Mouse (Mus musculus) midbrain, embryonic 15.5 days (tissue): ENCODE measurements at regions not wholly inside any gene's neighbourhood (a gene's known extent, or its start where the extent isn't known, plus 50 kb on each side); places are given as distances from the start of the nearest gene placed in this dataset.
A peak's percentile ranks its signal among the peaks of the same experiment; 100 is the strongest.

Experiments
- ATAC-seq: fragments of 200-750 bp; cut with Nextera tagmentation; replicated peaks from 2 replicates; pipeline ENCODE4 v1.8.0; 2017; ENCODE audit warnings: moderate TSS enrichment
- H3K27ac ChIP-seq: fragments of 300-500 bp; sonication (generic); 2 replicates; pipeline ENCODE4 v1.5.1; 2015; ENCODE audit warnings: mild to moderate bottlenecking, inconsistent platforms
- H3K27me3 ChIP-seq: fragments of 300-500 bp; sonication (generic); replicated peaks from 2 replicates; pipeline ENCODE4 v1.6.1; 2015; ENCODE audit warnings: inconsistent platforms
- H3K36me3 ChIP-seq: fragments of 300-500 bp; sonication (generic); replicated peaks from 2 replicates; pipeline ENCODE4 v1.6.1; 2015; ENCODE audit warnings: inconsistent platforms
- H3K4me1 ChIP-seq: fragments of 300-500 bp; sonication (generic); 2 replicates; pipeline ENCODE4 v1.6.1; 2015; ENCODE audit warnings: inconsistent platforms
- H3K4me2 ChIP-seq: fragments of 300-500 bp; sonication (generic); 2 replicates; pipeline ENCODE4 v1.6.1; 2015; ENCODE audit warnings: inconsistent platforms, mild to moderate bottlenecking, moderate library complexity
- H3K4me3 ChIP-seq: fragments of 300-500 bp; sonication (generic); 2 replicates; pipeline ENCODE4 v1.5.1; 2015; ENCODE audit warnings: mild to moderate bottlenecking, inconsistent platforms
- H3K9ac ChIP-seq: fragments of 300-500 bp; sonication (generic); 2 replicates; pipeline ENCODE4 v1.6.1; 2015; ENCODE audit warnings: mild to moderate bottlenecking, inconsistent platforms
- H3K9me3 ChIP-seq: fragments of 300-500 bp; sonication (generic); 2 replicates; pipeline ENCODE4 v1.6.1; 2016; ENCODE audit warnings: inconsistent platforms
- WGBS: fragments of 180-500 bp; shearing (Covaris S2); methylation state at CpG from one replicate; pipeline ENCODE4 v1.1.7; 2015; ENCODE audit warnings: mixed read lengths; 5-methylcytosine and 5-hydroxymethylcytosine counted together

DNA sequence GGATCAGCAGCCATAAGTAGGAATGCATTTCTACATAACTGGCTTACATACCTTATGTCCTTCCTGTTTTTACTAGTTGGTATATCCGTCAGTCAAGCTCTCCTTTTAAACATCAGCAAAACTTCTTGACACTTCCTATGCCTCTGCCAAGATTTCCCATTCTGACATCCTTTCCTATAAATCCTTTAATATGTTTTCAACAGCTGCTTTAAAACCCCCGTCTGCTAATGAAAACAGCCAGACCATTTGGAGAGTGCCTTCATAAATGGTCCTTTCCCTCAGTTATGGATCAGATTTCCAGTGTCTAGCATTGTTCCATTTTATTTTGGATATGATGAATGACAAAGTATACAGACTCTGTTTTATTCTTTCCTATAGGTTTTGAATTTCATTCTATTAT lies 270.7 kb upstream of the Rgmb start:
- Histone ChIP-seq H3K9me3 (no peaks in the 10 kb centered on the region), H3K4me2 (no peak overlapping the region), H3K4me3 (no peak overlapping the region), H3K27ac (no peak overlapping the region), H3K27me3 (no peaks in the 10 kb centered on the region), H3K36me3 (no peaks in the 10 kb centered on the region), H3K9ac (no peak overlapping the region), H3K4me1 (no peaks in the 10 kb centered on the region)
- 79% methylated on average over 2 of the region's 2 CpGs for WGBS
- no peak for ATAC-seq

DNA sequence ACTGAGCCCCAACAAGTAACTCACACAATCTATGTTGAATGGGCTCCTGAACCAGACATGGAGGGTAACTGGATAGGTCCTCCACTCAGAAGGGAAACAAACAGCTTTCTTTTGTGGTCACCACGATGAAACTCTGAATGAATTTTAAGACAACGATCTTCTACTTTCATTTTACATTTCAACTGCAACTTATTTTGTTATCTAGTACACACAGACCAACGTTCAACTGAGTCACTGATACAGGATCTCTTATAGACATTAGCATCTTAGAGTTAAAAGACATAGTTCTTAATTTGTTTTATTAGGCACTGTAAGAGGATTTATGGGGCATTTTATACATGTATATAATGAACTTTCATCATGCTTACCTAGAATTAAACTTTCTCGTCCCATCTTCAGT lies 262.1 kb upstream of the Rgmb start:
- H3K4me1 ChIP-seq: peaks cover 7% of the 10 kb centered on the region; the same call in 1 of the 2 replicates
- no peaks in the 10 kb centered on the region for H3K36me3 ChIP-seq
- no peak for ATAC-seq
- no peak overlapping the region for H3K4me2 ChIP-seq
- WGBS: 90% methylated on average over 4 of the region's 4 CpGs
- H3K9ac ChIP-seq: no peak overlapping the region
- H3K27me3 ChIP-seq: no peaks in the 10 kb centered on the region
- no peaks in the 10 kb centered on the region for H3K9me3 ChIP-seq
- H3K4me3 ChIP-seq: no peak overlapping the region
- H3K27ac ChIP-seq: no peak overlapping the region

DNA sequence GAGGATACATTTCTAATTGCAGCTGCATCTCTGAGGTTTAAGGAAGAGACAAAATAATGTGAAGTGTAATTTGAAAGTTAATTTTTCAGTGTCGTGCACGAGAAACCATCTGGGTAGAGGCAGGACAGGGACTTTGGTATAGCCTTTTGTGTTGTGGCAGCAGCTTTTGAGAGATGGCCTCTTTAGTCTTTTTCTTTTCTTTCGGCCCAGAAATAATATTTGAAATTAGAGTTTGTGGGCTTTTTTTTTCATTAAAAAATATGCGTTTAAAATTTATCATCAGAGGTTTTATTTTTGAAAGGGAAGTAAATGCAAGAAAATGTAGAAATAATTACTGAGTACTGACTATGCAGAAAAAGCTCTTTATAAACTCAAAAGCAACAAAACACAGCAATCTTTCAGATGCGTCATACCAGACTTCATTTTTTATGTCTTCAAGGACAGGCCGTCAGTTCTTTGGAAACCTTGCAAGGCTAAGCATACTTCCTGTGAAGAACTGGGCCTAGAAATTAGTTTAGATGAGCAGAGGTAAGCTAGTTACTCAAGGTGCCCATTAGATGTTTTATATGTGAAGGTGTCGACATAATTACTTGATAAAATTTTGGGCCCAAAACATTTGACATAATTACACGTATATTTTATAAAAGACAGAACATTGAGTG lies 258.9 kb upstream of the Rgmb start:
- no peaks in the 10 kb centered on the region for H3K27me3 ChIP-seq
- H3K4me2 ChIP-seq: 0 out of 2 replicates have a peak overlapping the region, but pooled peaks have one; percentile 28
- no peak overlapping the region for H3K4me3 ChIP-seq
- peaks cover 7% of the 10 kb centered on the region; the same call in 1 of the 2 replicates for H3K4me1 ChIP-seq
- peak overlapping the region; percentile 75 for H3K27ac ChIP-seq
- 49% methylated on average over 8 of the region's 8 CpGs for WGBS
- H3K9ac ChIP-seq: no peak overlapping the region
- no peaks in the 10 kb centered on the region for H3K36me3 ChIP-seq
- peak; percentile 75 for ATAC-seq
- no peaks in the 10 kb centered on the region for H3K9me3 ChIP-seq

DNA sequence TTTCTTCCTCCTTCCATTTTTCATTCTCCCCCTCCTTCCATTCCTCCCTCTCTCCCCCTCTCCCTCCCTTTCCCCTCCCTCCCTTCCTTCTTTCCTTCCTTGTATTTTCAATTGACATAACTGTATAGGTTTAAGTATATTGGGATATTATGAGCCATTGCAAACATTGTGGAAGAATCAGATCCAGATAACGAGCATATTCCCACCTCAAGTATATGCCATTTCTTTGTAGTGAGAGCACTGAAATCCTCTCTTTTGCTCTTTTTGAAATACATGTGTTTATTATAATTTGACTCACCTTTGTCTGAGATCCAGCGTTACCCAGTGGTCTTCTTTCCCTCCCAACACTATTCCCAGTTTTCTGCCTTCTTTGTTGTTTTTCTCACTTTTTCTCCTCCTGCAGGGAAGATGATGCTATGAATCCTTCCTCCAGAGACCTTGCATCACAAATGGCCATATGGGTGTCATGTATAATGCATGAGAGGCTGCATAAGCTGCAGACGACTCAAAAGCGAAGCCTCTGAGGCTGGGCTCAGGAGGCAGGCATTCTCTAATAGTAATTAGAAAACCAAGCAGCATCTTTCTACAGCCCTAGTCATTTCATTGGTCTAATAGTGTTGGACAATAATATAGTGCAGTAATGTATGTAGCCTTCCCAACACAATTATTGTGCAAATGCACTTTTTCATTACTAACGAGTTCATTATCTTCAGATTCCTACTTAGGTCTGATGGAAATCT lies 258.2 kb upstream of the Rgmb start:
- peak; percentile 95 for ATAC-seq
- H3K36me3 ChIP-seq: no peaks in the 10 kb centered on the region
- H3K4me3 ChIP-seq: no peak overlapping the region
- peak overlapping the region; percentile 28; the same call in 1 of the 2 replicates for H3K4me2 ChIP-seq
- H3K27ac ChIP-seq: peak overlapping the region; percentile 75
- WGBS: 9% methylated on average over 5 of the region's 5 CpGs
- no peak overlapping the region for H3K9ac ChIP-seq
- no peaks in the 10 kb centered on the region for H3K27me3 ChIP-seq
- H3K4me1 ChIP-seq: peaks cover 7% of the 10 kb centered on the region; the same call in 1 of the 2 replicates
- H3K9me3 ChIP-seq: no peaks in the 10 kb centered on the region

DNA sequence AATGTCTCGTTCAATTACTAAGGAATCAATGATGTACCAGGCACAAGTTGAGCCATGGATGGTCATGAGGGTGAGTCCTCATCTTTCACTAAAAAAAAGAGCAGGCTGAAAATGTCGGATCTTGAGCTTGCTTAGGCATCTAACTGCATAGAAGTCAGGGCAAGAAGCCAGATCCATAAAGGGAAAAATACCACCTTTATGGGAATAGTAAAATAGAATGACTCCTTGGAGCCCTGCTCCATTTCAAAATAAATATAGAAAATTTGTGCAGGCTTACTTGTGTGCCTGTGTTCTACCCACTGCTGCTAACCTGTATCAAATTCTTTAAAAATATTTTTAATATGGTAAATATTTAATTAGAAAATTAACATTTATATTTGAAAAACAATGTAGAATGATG lies 256.2 kb upstream of the Rgmb start:
- Histone ChIP-seq H3K27me3 (no peaks in the 10 kb centered on the region), H3K9ac (no peak overlapping the region), H3K9me3 (no peaks in the 10 kb centered on the region), H3K4me2 (no peak overlapping the region), H3K36me3 (no peaks in the 10 kb centered on the region), H3K4me3 (no peak overlapping the region), H3K4me1 (peaks cover 7% of the 10 kb centered on the region; the same call in 1 of the 2 replicates), H3K27ac (no peak overlapping the region)
- ATAC-seq: no peak
- 92% methylated on average over 2 of the region's 2 CpGs for WGBS

DNA sequence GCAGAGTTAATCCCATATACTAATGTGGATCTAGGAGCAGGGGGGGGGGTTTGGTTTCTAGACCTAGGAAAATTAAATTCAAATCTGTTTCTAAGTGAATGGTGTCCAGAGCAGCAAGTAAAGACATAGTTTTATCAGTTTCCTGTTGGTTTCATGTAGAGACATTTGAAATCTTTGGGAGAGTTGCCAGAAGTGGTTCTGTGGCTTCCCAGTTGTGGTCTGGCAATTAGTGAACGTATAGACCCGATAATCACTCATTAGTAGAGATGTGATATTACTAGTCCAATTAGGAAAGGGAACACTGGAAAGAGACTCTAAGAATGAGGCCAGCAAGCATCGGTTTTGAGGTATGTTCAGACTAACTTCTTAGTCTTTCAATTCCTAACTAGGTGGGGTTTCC lies 252.0 kb upstream of the Rgmb start:
- no peak overlapping the region for H3K4me2 ChIP-seq
- no peaks in the 10 kb centered on the region for H3K27me3 ChIP-seq
- 86% methylated on average over 3 of the region's 3 CpGs for WGBS
- H3K4me1 ChIP-seq: no peaks in the 10 kb centered on the region
- no peak overlapping the region for H3K9ac ChIP-seq
- H3K36me3 ChIP-seq: no peaks in the 10 kb centered on the region
- no peaks in the 10 kb centered on the region for H3K9me3 ChIP-seq
- H3K4me3 ChIP-seq: no peak overlapping the region
- H3K27ac ChIP-seq: no peak overlapping the region
- no peak for ATAC-seq

DNA sequence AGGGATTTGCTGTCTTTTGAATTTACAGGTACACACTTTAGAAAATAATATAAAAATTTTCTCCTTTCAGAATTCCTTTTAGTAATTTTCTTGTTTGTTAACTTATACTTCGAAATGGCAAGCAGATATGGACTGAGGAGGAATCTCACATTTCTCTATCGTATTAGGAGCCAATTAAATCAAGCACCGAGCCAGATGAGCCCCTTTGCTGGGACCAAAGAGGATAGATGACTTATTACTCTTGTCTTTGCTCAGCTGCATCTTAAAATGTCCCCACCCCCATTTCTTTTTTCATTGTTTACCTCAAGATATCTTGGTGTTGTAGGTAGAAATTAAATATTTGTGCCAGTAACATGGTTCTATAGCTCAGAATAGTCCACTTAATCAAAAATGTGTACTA lies 247.7 kb upstream of the Rgmb start:
- Histone ChIP-seq H3K36me3 (no peaks in the 10 kb centered on the region), H3K9ac (no peak overlapping the region), H3K27ac (no peak overlapping the region), H3K9me3 (no peaks in the 10 kb centered on the region), H3K4me1 (no peaks in the 10 kb centered on the region), H3K4me3 (no peak overlapping the region), H3K27me3 (no peaks in the 10 kb centered on the region), H3K4me2 (no peak overlapping the region)
- ATAC-seq: no peak
- 58% methylated on average over 3 of the region's 3 CpGs for WGBS

DNA sequence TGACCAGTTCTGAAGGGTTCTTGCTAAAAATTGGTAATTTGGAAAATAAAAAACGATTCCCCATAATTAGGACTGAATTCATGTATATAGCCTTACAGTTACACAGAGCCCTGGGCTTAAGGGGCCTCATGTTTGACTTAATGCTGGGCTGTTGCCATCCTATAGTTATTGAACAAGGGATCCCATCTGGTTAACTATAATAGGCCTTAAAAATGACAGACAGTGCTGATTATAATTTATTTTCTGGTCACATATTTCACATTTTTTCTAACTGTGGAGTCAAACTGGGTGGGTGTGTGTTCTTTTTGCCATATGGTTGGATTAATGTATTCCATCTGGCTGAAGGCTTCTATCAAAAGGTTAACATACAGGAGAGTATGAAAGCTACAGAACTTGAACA lies 238.5 kb upstream of the Rgmb start:
- Histone ChIP-seq H3K36me3 (no peaks in the 10 kb centered on the region), H3K4me3 (no peak overlapping the region), H3K27ac (no peak overlapping the region), H3K9ac (no peak overlapping the region), H3K4me1 (no peaks in the 10 kb centered on the region), H3K27me3 (no peaks in the 10 kb centered on the region), H3K4me2 (no peak overlapping the region), H3K9me3 (no peaks in the 10 kb centered on the region)
- WGBS: 36% methylated on average over 1 of the region's 1 CpGs
- no peak for ATAC-seq

DNA sequence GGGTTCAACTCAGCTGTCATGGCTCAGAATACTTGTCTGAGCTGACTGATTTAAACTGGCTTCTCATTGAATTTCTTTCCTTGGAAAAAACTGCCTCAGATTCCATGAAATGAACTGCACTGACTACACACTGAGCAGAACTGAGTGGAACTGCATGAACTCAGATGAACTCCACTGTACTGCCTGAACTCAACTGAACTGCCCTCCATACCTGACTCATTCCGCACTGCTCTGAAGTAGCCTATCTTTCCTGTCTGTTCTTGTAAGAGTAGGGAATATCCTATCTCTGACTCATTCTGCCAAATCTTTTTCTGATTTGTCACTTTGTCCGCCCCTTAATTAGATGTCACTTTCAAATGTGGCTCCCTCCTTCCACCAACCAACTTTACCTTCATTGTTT lies 237.0 kb upstream of the Rgmb start:
- H3K4me2 ChIP-seq: no peak overlapping the region
- H3K4me1 ChIP-seq: no peaks in the 10 kb centered on the region
- H3K9ac ChIP-seq: no peak overlapping the region
- no peaks in the 10 kb centered on the region for H3K27me3 ChIP-seq
- no peak for ATAC-seq
- no peak overlapping the region for H3K27ac ChIP-seq
- H3K4me3 ChIP-seq: no peak overlapping the region
- no peaks in the 10 kb centered on the region for H3K36me3 ChIP-seq
- WGBS: 96% methylated on average over 2 of the region's 2 CpGs
- no peaks in the 10 kb centered on the region for H3K9me3 ChIP-seq

DNA sequence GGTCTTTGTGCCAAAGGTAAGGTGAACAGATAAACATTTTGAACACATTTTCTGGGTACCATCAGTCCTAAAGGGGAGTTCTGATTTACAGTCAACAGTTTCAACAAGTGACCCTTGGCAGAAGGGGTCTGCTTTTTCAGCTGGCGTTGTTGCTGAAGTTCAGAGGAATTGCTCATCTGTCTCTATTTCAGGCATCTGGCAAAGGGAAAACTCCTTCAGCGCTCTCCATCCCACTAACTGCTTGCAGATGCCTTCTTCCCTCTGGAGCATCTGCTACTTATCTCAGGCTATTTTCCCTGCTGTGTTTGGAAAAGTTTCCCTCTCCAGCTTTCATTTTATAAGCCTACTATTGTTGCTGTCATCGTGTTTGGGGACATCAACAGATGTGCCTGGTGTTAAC lies 223.6 kb upstream of the Rgmb start:
- Histone ChIP-seq H3K36me3 (no peaks in the 10 kb centered on the region), H3K9ac (no peak overlapping the region), H3K4me3 (no peak overlapping the region), H3K9me3 (no peaks in the 10 kb centered on the region), H3K27ac (no peak overlapping the region), H3K27me3 (no peaks in the 10 kb centered on the region), H3K4me2 (no peak overlapping the region), H3K4me1 (no peaks in the 10 kb centered on the region)
- 55% methylated on average over 3 of the region's 3 CpGs for WGBS
- no peak for ATAC-seq

DNA sequence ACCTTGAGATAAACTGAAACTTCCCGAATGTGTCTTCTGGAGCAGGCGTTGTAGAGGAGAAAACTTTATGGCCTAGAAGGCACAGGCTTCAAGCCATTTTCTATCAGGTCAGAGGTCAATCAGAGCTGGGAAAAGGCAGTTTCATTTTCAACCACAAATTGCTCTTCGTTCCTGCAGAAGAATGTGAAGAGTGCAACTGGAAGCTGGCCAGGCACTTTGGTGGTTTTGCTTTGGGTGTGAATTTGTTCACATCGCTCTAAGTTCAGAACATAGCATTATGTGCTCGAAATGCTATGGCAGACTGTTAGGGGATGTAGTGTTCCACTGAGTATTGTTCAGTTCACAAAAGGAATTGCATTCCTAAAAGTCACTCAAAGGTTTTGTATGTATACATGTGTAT lies 220.9 kb upstream of the Rgmb start:
- H3K27ac ChIP-seq: no peak overlapping the region
- H3K36me3 ChIP-seq: no peaks in the 10 kb centered on the region
- no peaks in the 10 kb centered on the region for H3K9me3 ChIP-seq
- H3K4me3 ChIP-seq: no peak overlapping the region
- H3K9ac ChIP-seq: no peak overlapping the region
- WGBS: 79% methylated on average over 5 of the region's 5 CpGs
- no peak overlapping the region for H3K4me2 ChIP-seq
- no peaks in the 10 kb centered on the region for H3K4me1 ChIP-seq
- H3K27me3 ChIP-seq: no peaks in the 10 kb centered on the region
- ATAC-seq: no peak

DNA sequence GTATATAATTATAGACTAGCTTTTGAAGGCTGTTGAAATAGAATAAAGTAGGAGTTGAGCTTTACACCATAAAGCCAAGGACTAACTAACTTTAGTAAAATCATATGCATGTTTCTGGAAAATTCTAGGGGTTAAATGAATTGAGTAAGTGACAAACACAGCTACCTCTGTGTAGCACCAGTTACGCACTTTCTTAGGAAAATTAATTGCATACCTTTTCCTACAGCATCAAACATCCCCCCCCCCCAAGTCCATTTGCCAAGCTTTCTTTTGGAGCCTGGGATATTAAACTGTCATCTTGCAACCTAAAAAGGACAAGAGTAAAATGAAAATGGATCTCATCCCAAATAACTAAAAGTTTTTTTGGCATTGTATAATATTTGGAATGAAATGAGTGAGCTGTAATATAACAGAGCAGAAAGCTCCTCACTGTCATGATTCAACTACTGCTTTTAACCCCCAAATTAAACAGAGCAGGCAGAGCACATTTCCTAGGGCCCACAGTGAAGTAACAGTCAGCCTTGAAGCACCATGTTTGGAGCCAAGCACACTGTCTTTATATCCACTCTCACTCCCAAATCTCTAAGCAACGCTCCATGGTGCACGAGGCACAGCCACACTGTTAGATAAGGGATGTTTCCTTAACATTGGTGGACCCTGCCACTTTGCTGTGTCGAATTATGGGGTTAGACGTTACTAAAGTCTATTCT lies 210.9 kb upstream of the Rgmb start:
- Histone ChIP-seq H3K4me3 (no peak overlapping the region), H3K36me3 (no peaks in the 10 kb centered on the region), H3K27ac (no peak overlapping the region), H3K27me3 (no peaks in the 10 kb centered on the region), H3K4me2 (no peak overlapping the region), H3K4me1 (no peaks in the 10 kb centered on the region), H3K9me3 (no peaks in the 10 kb centered on the region), H3K9ac (no peak overlapping the region)
- WGBS: 41% methylated on average over 5 of the region's 5 CpGs
- ATAC-seq: no peak
